In the genomic region with DNA sequence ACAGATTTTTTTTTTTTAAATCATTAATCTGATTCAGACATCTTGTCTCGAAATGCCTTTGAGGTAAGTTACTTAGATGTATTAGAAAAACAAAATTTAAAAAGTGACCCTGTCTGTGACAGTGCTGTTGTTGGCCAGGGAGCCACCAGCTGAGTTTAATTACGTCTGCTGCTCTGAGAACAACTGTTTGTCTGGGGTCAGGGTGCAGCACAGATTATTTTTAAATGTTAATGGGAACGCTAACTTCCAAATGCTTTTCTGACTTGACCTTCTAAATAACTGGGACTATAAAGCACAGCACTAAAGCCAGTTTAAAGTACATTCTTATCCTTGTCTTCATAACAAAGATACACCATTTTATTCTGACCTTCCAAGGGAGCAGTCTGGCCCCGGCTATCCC, we compare ENCODE assay signal across 24 mouse cellular contexts. TPM values are rescaled to one million over a fixed set of nuclear protein-coding genes. Genes with fewer than 3 reads are reported as not detected.
DNase-seq lines count a peak whose midpoint lies in the region; ATAC-seq and TF ChIP-seq lines count a peak whose summit lies in the region.
"Had no signal": no experiment of that assay in that cellular context is flagged by ENCODE, and none has a peak within 500 bp of the region (broad histone marks: within the 10 kb centered on the region; RNA-seq: fewer than 3 reads in every experiment).

No protein-coding gene starts in this region.

- no peaks in the 10 kb centered on the region for H3K9me3 ChIP-seq in kidney, postnatal 0 days (replicated peaks; ENCODE audit: low read length)
- H3K9me3 ChIP-seq in embryonic facial prominence, embryonic 10.5 days = no peaks in the 10 kb centered on the region
- H3K9me3 ChIP-seq: forebrain, embryonic 12.5 days; heart, embryonic 10.5 days; hindbrain, embryonic 10.5 days; limb, embryonic 12.5 days; liver, embryonic 12.5 days; midbrain, embryonic 15.5 days; neural tube, embryonic 12.5 days had no signal

- H3K27ac ChIP-seq in kidney, postnatal 0 days = peak overlapping the region; percentile 42; the same call in 1 of the 2 replicates
- no peak overlapping the region for H3K27ac ChIP-seq in embryonic facial prominence, embryonic 10.5 days (replicated peaks)
- H3K27ac ChIP-seq: forebrain, embryonic 12.5 days; heart, embryonic 10.5 days; hindbrain, embryonic 10.5 days; hindbrain, postnatal 0 days; limb, embryonic 12.5 days; liver, embryonic 12.5 days; macrophage; midbrain, embryonic 15.5 days; neural tube, embryonic 12.5 days had no signal

- DNase-seq in kidney, postnatal 0 days (ENCODE audit: low spot score) = peak; percentile 68
- DNase-seq in kidney, postnatal 25 days = no peak
- DNase-seq in lung, postnatal 25 days (ENCODE audit: low spot score) = peak; percentile 5
- no peak for DNase-seq in lung, postnatal 4 days
- DNase-seq in embryonic facial prominence, embryonic 10.5 days (ENCODE audit: low spot score) = peak; percentile 33
- no peak for DNase-seq in layer of hippocampus, postnatal 25 days (ENCODE audit: extremely low spot score in 1 of 2, low spot score in 1 of 2)
- DNase-seq in right cerebral cortex, postnatal 10 days (ENCODE audit: low spot score in 2 of 2) = no peak
- DNase-seq: adrenal gland, adult 2 months; cerebellum, adult 11 months; cerebellum, postnatal 14 days; lung, embryonic 14.5 days; thymus, adult 18-20 months; thymus, postnatal 36 days had no signal

- ATAC-seq in kidney, postnatal 0 days (replicated peaks; ENCODE audit: low FRiP score, low read depth) = no peak
- ATAC-seq: hindbrain, postnatal 0 days; intestine, embryonic 16.5 days; liver, embryonic 12.5 days; midbrain, embryonic 15.5 days had no signal

- TF ChIP-seq CTCF in kidney, postnatal 0 days (IDR thresholded peaks at IDR 0.05; ENCODE audit: low read depth) = no peak

- H3K4me2 ChIP-seq in kidney, postnatal 0 days (ENCODE audit: low read length) = no peak overlapping the region
- H3K4me2 ChIP-seq: forebrain, embryonic 12.5 days; limb, embryonic 12.5 days; liver, embryonic 12.5 days; lung, embryonic 14.5 days; midbrain, embryonic 15.5 days; neural tube, embryonic 12.5 days had no signal

- 50% methylated on average over 4 of the region's 4 CpGs for WGBS in kidney, postnatal 0 days
- WGBS in embryonic facial prominence, embryonic 10.5 days = 47% methylated on average over 4 of the region's 4 CpGs

- peaks cover 24% of the 10 kb centered on the region for H3K36me3 ChIP-seq in kidney, postnatal 0 days (ENCODE audit: insufficient read depth, low read length)
- H3K36me3 ChIP-seq in embryonic facial prominence, embryonic 10.5 days (replicated peaks) = peaks cover 62% of the 10 kb centered on the region

- H3K4me3 ChIP-seq in kidney, postnatal 0 days (replicated peaks; ENCODE audit: low read depth, low read length) = no peak overlapping the region
- no peak overlapping the region for H3K4me3 ChIP-seq in embryonic facial prominence, embryonic 10.5 days
- H3K4me3 ChIP-seq: erythroblast, embryonic 14.5 days; forebrain, embryonic 12.5 days; heart, embryonic 10.5 days; hindbrain, embryonic 10.5 days; limb, embryonic 12.5 days; liver, embryonic 12.5 days; midbrain, embryonic 15.5 days; neural tube, embryonic 12.5 days had no signal

- no peaks in the 10 kb centered on the region for H3K27me3 ChIP-seq in kidney, postnatal 0 days (ENCODE audit: insufficient read depth, low read length)
- H3K27me3 ChIP-seq in embryonic facial prominence, embryonic 10.5 days (replicated peaks; ENCODE audit: low read depth, poor library complexity, severe bottlenecking) = no peaks in the 10 kb centered on the region
- H3K27me3 ChIP-seq: forebrain, embryonic 12.5 days; limb, embryonic 12.5 days; liver, embryonic 12.5 days; midbrain, embryonic 15.5 days; neural tube, embryonic 12.5 days had no signal

- H3K4me1 ChIP-seq in kidney, postnatal 0 days (replicated peaks; ENCODE audit: insufficient read depth, low read length) = no peaks in the 10 kb centered on the region
- H3K4me1 ChIP-seq in embryonic facial prominence, embryonic 10.5 days = peaks cover 9% of the 10 kb centered on the region
- H3K4me1 ChIP-seq: forebrain, embryonic 12.5 days; heart, embryonic 10.5 days; hindbrain, embryonic 10.5 days; limb, embryonic 12.5 days; liver, embryonic 12.5 days; midbrain, embryonic 15.5 days; neural tube, embryonic 12.5 days had no signal

- H3K9ac ChIP-seq in kidney, postnatal 0 days (ENCODE audit: low read depth, low read length) = no peak overlapping the region
- H3K9ac ChIP-seq: forebrain, embryonic 12.5 days; limb, embryonic 12.5 days; liver, embryonic 12.5 days; lung, embryonic 14.5 days; midbrain, embryonic 15.5 days; neural tube, embryonic 12.5 days had no signal

RNA-seq across cellular contexts. Expression of a gene that starts 59.2 kb away (rescaled TPM):
- 2.2 and 2.3 TPM in 2 replicates for polyA plus RNA-seq in kidney, postnatal 0 days (2015; fragmentation: Nextera tagmentation; extraction: Ambion mirVana)
- polyA plus RNA-seq in embryonic facial prominence, embryonic 10.5 days (2016; fragmentation: Nextera tagmentation; extraction: Ambion mirVana) = 4.7 and 4.9 TPM in 2 replicates
- total RNA-seq in layer of hippocampus, postnatal 25 days (2021) = 10 to 100 TPM; 63.0 to 72.8 TPM

RNA-seq across cellular contexts. Expression of a gene that starts 59.6 kb away (rescaled TPM):
- polyA plus RNA-seq in kidney, postnatal 0 days (2015; fragmentation: Nextera tagmentation; extraction: Ambion mirVana) = 3.8 and 4.8 TPM in 2 replicates
- polyA plus RNA-seq in embryonic facial prominence, embryonic 10.5 days (2016; fragmentation: Nextera tagmentation; extraction: Ambion mirVana) = 5.6 and 5.7 TPM in 2 replicates
- total RNA-seq in layer of hippocampus, postnatal 25 days (2021) = 10 to 100 TPM; 22.8 to 31.9 TPM

Comparison
In these comparisons a context has a peak if more than half of its experiments do, and no peak if none do; other contexts are left out.
1. DNase-seq: peak in kidney, postnatal 0 days (single experiment), lung, postnatal 25 days (single experiment) and embryonic facial prominence, embryonic 10.5 days (single experiment); none in kidney, postnatal 25 days (0 of 2), lung, postnatal 4 days (0 of 2), layer of hippocampus, postnatal 25 days (0 of 2) and right cerebral cortex, postnatal 10 days (0 of 2).